Mouse (Mus musculus) ES-CJ7 (cell line): ENCODE results near the gene Plscr1.

Experiments used
- DNase-seq: peaks from one replicate; pipeline ENCODE4 v3.0.0; 2011; ENCODE audit warnings: low read depth, low spot score

Gene Plscr1

DNA sequence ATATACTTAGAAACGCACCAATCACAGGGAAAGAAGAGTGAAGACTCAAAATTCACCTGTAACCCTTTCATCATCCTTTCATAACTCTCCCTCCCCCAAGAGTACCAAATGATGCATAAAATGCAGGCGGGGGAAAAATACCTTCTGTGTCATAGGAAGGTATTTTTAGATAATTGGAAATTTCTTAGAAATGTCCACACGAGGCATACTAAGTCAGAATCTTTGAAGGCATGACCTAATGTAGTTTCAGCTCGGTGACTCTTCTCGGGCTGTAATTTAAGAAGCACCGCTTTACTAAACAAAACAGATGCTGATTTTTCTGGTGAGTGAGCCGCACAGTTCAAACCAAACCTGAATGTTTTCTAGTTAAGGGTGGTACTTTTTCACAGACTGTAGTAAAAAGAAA, at the start of gene Plscr1:
TSS of gene Plscr1 (plus strand) at position 304 of the 406 bp plus-strand sequence.
- peak; percentile 28 for DNase-seq

DNA sequence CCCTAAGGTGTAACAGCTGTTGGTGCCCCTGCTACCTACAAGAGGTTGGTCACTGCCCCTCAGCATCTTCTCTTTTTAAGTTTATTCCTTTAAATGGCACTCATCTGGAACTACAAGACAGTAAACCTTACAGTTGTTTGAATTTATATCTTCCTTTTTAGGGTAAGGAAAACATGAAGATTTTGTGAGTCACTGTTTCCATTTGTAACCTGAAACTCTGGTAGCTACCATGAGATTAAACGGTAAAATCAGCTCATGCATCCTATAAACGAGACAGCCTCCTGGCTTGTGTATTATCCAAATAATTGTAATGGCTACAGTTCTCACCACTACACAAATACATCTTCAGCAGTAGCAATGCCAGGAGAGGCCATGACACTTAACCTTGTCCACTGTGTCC, 45.2 kb upstream of the Plscr1 start:
- DNase-seq, result no peak

- peak; percentile 20 for DNase-seq
Measured at GRCm38 (mm10) chr9:92207307-92207706, 42.2 kb upstream of the Plscr1 start.

- DNase-seq, result no peak
Measured at GRCm38 (mm10) chr9:92207757-92208156, 41.8 kb upstream of the Plscr1 start.

GRCm38 (mm10) chr9:92209850-92210249, 39.7 kb upstream of the Plscr1 start:
- DNase-seq, result no peak

GRCm38 (mm10) chr9:92210386-92210967, 39.1 kb upstream of the Plscr1 start:
- DNase-seq, result no peak

GRCm38 (mm10) chr9:92211048-92211447, 38.5 kb upstream of the Plscr1 start:
- DNase-seq, result no peak

GRCm38 (mm10) chr9:92217484-92217883, 32.1 kb upstream of the Plscr1 start:
- DNase-seq, result no peak

GRCm38 (mm10) chr9:92217896-92218295, 31.7 kb upstream of the Plscr1 start:
- no peak for DNase-seq

DNA sequence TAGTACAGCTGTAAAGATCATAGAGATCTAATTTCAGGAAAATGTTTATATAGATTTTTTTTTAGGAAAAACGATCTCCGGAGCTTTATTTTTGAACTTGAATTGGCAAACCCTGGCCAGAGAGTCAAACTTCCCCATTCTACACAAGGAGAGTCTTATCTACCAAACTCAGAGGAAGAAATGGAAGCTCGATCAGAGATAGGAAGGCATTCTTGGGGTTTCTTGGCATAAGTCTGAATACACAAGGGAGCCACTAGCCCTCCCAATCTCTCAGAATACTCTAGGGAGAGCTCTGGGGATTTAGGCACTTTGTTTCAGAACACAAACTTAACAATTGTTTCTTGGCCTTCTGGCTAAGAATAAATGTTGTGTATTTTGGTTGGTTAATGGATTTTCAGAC, 29.4 kb upstream of the Plscr1 start:
- DNase-seq, result no peak

DNA sequence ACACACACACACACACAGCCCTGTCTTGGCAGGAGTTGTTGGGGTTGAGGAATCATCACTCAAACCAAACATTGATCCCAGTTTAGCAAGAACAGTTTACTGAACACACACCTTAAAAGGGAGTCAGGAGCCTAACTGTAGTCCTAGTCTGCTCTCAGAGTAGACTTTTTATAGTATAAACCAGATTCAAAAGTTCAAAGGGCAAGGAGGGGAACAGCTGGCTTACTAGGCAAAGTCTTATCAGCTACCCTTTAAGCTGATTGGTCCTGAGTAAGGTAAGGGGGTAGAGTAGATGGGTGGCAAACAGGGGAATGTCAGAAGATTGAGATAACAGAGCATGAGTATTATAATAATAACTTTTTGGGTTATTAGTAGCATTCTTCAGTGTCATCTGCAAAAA, 28.1 kb upstream of the Plscr1 start:
- no peak for DNase-seq

- DNase-seq, result no peak
Measured at GRCm38 (mm10) chr9:92224598-92225231, 24.8 kb upstream of the Plscr1 start.

GRCm38 (mm10) chr9:92226127-92226655, 23.4 kb upstream of the Plscr1 start:
- DNase-seq, result no peak

GRCm38 (mm10) chr9:92226795-92227194, 22.8 kb upstream of the Plscr1 start:
- DNase-seq, result no peak

DNA sequence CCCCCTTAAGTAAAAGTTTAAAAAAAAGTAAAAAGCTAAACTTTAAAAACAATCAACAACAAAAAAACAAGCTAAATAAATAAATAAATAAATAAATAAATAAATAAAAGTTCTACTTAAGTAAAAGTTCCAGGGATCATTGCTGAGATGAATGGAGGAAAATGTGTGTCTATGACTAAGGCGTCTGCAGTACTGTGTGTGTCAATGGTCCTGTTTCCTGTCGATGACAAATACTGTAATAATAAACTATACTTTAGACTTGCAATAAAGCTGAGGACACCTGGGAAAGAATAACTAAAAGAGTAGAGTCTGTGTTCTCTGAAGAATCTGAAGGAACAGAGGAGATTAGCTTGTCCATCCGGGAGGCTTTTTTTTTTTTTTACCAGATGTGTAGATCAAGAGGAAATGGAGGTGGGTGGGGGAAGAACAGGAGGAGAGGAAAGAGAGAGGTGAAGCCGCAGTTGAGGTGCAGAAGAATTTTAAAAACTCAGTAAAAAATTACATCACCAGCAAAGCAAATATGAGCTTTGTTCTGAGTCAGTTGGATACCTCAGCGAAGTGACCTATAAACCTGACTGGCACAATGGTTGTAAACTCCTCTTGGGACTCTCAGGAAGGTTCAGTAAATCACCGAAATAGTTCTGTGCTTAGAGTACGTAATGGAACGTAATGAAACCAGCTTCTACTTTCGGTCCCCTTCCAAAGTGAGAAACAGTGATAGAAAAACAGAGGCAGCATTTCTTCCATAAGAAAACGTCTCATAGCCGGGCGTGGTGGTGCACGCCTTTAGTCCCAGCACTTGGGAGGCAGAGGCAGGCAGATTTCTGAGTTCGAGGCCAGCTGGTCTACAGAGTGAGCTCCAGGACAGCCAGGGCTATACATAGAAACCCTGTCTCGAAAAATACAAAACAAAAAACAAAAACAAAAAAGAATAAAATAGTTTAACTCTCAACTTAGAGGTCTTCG, 20.4 kb upstream of the Plscr1 start:
- no peak for DNase-seq

GRCm38 (mm10) chr9:92229833-92230205, 19.7 kb upstream of the Plscr1 start:
- no peak for DNase-seq

GRCm38 (mm10) chr9:92234901-92235458, 14.6 kb upstream of the Plscr1 start:
- DNase-seq, result no peak

- DNase-seq, result peak; percentile 13
Measured at GRCm38 (mm10) chr9:92248773-92249446, 640 bp upstream of the Plscr1 start.

- DNase-seq, result peak; percentile 93
Measured at GRCm38 (mm10) chr9:92249987-92250772, 630 bp downstream of the Plscr1 start.

- DNase-seq, result no peak
Measured at GRCm38 (mm10) chr9:92252718-92253117, 3.2 kb downstream of the Plscr1 start.
